Mouse (Mus musculus): ENCODE measurements around the gene Gbf1. TPM values are rescaled to one million over a fixed set of nuclear protein-coding genes. Genes with fewer than 3 reads are reported as not detected.
"Not testable (repeated sequence)": the region's sequence is repeated elsewhere in the genome, so short reads cannot be mapped to it uniquely, and the experiment has no call there.

The Gbf1 gene
- total RNA-seq, 2 experiments from 2014 or later: 83.2 to 94.5 TPM

- no peak for DNase-seq (ENCODE audit: low spot score in 2 of 2)
- Histone ChIP-seq H3K27ac (no peak overlapping the region), H3K4me3 (no peak overlapping the region)
- no peak for TF ChIP-seq CTCF (conservative IDR thresholded peaks at IDR 0.05)
These were observed 63.1 kb downstream of the Gbf1 start for GRCm38 (mm10) chr19:46215401-46215800.

DNA sequence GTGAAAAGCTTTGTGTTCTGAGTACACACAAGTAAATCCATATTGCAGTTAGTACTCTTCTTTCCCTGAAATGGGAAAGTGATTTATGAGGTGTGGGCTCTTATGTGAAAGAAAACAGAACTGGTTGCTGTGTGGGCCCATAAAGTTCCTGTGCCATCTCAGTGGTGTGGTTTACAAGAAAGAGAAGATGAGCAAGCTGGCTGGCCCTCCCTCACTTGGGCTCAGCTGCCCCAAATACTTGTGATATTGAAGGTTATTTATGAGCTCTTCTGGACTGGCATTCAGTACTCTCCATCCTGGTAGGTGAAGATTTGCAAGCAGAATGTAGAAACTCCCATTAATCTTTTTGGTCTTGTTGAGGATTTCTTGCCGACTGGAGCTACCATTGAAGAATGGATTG lies 64.4 kb downstream of the Gbf1 start:
- TF ChIP-seq CTCF (conservative IDR thresholded peaks at IDR 0.05): no peak
- DNase-seq (ENCODE audit: low spot score in 2 of 2): no peak
- Histone ChIP-seq H3K4me3 (no peak overlapping the region), H3K27ac (no peak overlapping the region)

DNA sequence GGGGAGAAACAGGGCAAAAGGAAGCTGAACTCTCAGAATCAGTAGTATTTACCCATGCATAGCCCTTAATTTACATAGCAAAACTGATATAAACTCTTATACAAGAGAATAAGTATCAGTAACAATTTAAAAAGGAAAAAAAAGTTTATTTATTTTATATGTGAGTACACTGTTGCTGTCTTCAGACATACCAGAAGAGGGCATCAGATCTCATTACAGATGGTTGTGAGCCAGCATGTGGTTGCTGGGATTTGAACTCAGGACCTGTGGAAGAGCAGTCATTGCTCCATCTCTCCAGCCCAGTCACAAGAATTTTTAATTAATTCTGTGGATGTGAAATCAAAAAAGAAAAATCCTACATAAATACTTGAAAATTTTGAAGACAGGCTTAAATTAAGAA lies 65.0 kb downstream of the Gbf1 start:
- TF ChIP-seq CTCF (conservative IDR thresholded peaks at IDR 0.05): peak; percentile 52
- H3K4me3 ChIP-seq; DNase-seq (ENCODE audit: low spot score in 2 of 2); H3K27ac ChIP-seq: not testable (repeated sequence)

DNA sequence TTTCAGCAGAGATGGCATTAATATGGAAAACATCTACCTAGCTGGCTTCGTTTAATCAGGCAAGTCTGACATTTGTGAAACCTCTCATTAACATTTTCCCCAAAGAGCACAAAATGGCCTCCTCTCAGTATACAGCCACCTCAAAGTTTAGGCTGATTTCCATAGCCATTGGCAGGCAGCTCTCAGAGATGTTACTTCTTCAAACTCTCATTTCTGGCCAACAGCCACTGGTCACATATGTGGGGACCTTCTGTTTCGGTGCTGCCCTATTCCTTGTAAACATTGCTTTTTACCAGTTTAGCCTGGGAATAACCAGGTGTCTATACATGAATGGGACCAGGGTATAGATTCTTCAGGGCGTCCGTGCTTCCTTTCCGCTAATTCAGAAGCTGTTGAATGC lies 67.8 kb downstream of the Gbf1 start:
- no peak for TF ChIP-seq CTCF (conservative IDR thresholded peaks at IDR 0.05)

DNA sequence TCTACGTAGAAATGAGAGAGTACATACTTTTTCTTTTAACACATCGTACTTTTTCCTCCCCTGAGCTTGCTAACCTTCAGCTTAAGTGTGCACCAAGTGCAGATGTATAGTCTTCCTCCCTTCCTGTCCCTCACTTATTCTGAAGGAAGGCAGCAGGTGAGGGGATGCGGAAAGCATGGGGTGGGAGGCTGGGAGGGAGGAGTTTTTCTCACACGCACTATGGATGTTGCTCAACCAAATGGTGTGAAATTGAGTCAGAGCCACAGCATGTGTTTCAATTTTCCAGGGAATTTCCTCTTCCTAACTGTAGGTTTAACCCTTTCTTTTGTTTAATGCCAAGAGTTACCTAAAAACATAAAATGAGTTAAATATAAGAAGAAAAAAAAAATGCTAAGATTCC lies 70.8 kb downstream of the Gbf1 start:
- no peak for TF ChIP-seq CTCF (conservative IDR thresholded peaks at IDR 0.05)
- Histone ChIP-seq H3K4me3 (no peak overlapping the region), H3K27ac (0 out of 2 replicates have a peak overlapping the region, but pooled peaks have one; percentile 4)
- no peak for DNase-seq (ENCODE audit: low spot score in 2 of 2)

More for the DNA sequence above, 67.8 kb downstream of the Gbf1 start:
- DNase-seq (ENCODE audit: low spot score in 2 of 2): no peak
- no peak overlapping the region for H3K27ac ChIP-seq
- no peak overlapping the region for H3K4me3 ChIP-seq

DNA sequence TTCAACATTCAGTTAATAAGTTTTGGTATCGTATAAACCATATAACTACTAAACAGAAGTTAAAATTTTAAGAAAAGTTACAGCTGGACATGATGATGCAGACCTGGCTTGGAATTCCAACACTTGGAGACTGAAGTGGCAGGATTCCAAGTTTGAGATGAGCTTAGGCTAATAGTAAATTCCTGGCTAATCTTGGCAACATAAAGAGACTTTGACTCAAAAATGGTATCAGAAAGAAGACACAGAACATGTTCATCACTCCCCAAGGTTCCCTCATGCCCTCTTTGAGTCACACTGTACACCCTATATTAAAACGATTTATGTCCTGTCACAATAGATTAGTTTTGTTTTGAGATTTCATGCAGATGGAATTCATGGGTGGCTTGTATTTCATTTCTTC lies 72.6 kb downstream of the Gbf1 start:
- TF ChIP-seq CTCF (conservative IDR thresholded peaks at IDR 0.05): no peak
- Histone ChIP-seq H3K4me3 (no peak overlapping the region), H3K27ac (no peak overlapping the region)
- DNase-seq (ENCODE audit: low spot score in 2 of 2): no peak

DNA sequence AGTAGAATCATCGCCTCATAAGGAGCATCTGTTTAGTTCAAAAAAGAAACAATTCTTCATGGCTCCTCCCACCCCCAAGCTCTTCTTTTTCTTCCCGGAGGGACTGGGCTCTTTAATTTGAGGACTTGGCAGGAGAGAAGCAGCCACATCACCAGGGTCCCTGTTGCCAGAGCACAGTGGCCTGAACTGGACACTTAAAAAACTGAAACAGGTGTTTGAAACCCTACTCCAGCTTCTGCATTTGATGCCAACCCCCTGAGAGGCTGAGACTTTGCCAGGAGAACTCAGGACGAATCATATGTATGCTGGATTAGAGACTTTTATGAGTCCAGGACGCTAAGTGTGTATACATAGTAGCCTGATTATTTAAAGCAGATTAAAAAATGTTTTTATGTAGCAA lies 73.2 kb downstream of the Gbf1 start:
- no peak for TF ChIP-seq CTCF (conservative IDR thresholded peaks at IDR 0.05)
- DNase-seq (ENCODE audit: low spot score in 2 of 2): no peak
- no peak overlapping the region for H3K27ac ChIP-seq
- no peak overlapping the region for H3K4me3 ChIP-seq

- no peak for TF ChIP-seq CTCF (conservative IDR thresholded peaks at IDR 0.05)
- H3K27ac ChIP-seq: no peak overlapping the region
- no peak for DNase-seq (ENCODE audit: low spot score in 2 of 2)
- no peak overlapping the region for H3K4me3 ChIP-seq
These were observed 74.0 kb downstream of the Gbf1 start for GRCm38 (mm10) chr19:46226295-46226694.

DNA sequence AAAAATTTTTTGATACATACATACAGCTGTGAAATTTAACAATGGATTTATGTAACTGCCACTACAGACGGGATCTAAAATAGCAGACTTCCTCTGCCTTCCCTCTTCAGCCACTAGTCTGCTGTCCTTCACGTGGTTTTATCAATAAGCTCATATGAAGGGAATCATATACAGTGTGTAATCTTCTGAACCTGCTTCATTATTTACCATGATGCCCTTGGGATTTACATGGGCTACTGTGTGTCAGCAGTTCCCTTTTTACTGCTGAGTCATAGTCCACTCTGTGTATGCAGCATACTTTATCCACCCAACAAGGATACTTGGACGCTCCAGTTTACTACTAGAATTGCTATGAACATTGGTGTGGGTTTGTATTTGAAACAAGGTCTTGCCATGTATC lies 75.0 kb downstream of the Gbf1 start:
- H3K27ac ChIP-seq: no peak overlapping the region
- no peak overlapping the region for H3K4me3 ChIP-seq
- no peak for DNase-seq (ENCODE audit: low spot score in 2 of 2)
- TF ChIP-seq CTCF (conservative IDR thresholded peaks at IDR 0.05): no peak; the same call in 1 of the 2 replicates

DNA sequence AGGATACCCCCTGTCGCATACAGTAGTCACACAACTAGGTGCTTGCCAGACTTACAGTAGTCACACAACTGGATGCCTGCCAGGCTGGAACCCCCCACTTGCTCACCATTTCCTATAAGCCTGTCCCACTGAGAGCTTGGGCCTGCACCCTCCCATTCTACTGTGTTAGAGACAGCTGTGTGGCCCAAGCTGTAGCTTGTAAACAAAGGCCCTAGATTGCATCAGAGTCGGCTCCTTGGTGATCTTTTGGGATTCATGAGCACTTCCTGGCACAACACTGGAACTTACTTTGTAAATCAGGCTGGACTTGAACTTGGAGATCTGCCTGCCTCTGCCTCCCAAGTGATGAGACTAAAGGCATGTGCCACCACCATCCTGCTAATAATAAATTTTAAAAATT lies 82.1 kb downstream of the Gbf1 start:
- no peak overlapping the region for H3K4me3 ChIP-seq
- H3K27ac ChIP-seq: no peak overlapping the region
- no peak for DNase-seq (ENCODE audit: low spot score in 2 of 2)
- TF ChIP-seq CTCF (conservative IDR thresholded peaks at IDR 0.05): no peak

DNA sequence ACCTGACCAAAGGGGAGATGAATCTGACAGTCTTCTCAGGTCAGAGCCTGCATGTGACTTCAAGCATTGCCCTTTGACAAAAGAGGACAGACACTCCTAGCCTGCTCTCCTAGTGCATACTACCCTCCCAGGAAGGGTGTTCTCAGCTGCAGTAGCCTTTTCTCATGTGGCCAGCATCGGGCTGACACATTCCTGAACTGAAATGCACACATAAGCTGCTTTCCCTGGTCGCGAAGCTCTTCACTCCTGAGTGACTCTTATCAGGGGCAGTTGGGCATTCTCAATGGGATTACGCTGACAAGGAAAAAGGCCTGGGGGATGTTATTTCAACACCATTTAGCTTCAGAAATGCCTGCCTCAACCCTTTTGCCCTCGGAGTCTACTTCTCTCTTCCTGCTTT lies 84.3 kb downstream of the Gbf1 start:
- no peak for DNase-seq (ENCODE audit: low spot score in 2 of 2)
- no peak for TF ChIP-seq CTCF (conservative IDR thresholded peaks at IDR 0.05)
- Histone ChIP-seq H3K27ac (no peak overlapping the region), H3K4me3 (no peak overlapping the region)

DNA sequence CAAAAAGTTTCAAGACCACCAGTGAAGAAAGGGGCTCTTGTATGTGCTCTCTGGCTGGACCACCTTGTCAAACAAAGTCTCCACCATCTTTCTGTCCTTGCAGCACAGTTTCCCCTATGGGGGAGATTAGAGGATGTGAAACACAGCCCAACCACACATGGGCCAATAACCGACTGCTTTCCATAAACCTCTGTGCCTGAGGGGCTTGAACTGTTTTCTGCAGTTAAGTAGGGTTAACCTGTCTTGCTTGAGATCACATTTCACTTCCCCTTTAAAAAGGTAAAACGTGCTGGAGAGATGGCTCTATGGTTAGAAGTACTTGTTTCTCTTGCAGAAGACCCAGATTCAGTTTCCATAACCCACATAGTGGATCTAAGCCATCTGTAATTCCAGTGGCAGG lies 87.9 kb downstream of the Gbf1 start:
- DNase-seq (ENCODE audit: low spot score in 2 of 2): no peak
- no peak for TF ChIP-seq CTCF (conservative IDR thresholded peaks at IDR 0.05)
- Histone ChIP-seq H3K4me3 (no peak overlapping the region), H3K27ac (no peak overlapping the region)

DNA sequence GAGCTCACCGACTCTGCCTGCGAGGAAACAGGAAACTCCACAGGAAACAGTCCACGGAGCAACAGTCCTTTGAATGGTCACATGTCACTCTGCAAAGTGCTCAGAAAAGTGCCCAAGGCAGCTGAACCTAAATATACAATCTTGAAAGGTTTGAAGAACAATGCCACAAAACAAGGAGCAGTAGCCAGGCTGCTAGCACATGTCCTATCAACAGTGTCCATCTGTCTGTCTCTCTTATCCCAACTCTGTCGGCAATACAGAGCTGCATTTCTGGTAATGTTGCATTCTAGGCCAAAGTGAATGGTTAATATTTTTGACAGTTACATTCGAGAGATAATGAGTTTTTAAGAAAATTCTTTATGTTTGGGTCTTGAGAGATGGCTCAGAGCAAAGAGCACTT lies 90.1 kb downstream of the Gbf1 start:
- Histone ChIP-seq H3K4me3 (no peak overlapping the region), H3K27ac (no peak overlapping the region)
- TF ChIP-seq CTCF (conservative IDR thresholded peaks at IDR 0.05): no peak
- no peak for DNase-seq (ENCODE audit: low spot score in 2 of 2)

DNA sequence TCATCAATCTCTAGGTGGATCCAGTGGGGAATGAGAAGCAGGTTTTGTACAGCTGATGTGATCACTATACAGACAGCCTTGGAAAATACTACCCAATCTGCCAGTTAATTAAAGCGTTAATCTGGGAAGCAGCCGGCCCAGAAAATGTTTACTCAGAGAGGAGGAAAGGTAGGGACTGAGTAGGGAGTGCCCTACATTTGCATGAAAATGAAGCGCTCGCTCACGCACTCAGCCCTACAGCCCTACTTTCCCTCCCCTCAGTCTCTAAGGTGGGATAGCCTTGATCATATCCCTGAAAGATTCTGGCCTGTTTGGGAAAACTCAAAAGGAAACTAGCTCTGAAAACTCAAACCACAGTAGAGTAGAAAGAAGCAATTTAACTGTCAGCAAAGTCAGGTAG lies 92.3 kb downstream of the Gbf1 start:
- no peak overlapping the region for H3K4me3 ChIP-seq
- no peak for DNase-seq (ENCODE audit: low spot score in 2 of 2)
- no peak for TF ChIP-seq CTCF (conservative IDR thresholded peaks at IDR 0.05)
- no peak overlapping the region for H3K27ac ChIP-seq

DNA sequence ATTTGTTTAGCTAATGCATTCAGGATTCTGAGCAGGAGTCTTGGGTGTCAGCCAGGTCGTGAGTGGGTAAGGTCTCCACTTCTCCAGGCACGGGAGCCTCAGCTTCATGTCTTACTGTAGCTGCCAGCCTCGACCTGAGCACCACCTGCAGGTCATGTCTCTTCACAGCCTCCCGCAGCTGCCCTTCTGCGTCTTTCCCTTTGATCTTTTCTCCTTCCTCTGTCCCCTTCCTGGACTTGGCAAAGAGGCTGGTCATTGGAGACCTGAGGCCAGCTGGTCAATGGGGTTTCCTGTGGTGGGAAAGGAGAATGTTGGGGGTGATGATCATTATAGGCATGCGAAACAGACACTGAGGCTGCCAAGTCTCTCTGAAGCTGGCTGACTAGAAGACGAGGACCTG lies 96.7 kb downstream of the Gbf1 start:
- Histone ChIP-seq H3K27ac (no peak overlapping the region), H3K4me3 (no peak overlapping the region)
- DNase-seq (ENCODE audit: low spot score in 2 of 2): no peak
- peak; percentile 33 for TF ChIP-seq CTCF (conservative IDR thresholded peaks at IDR 0.05)

Measured in layer of hippocampus, adult 2 months (tissue).